Mouse (Mus musculus) olfactory bulb, adult 2 months (tissue): ENCODE data around the gene Actg2.

Experiments
- CTCF ChIP-seq: fragments of 200-500 bp; IDR thresholded peaks from 2 replicates; pipeline ENCODE4 v1.5.1; 2012; ENCODE audit warnings: low read depth, mild to moderate bottlenecking, low read length, moderate library complexity; ENCODE audit not compliant: insufficient read depth
- POLR2A ChIP-seq: fragments of 200-500 bp; IDR thresholded peaks from 2 replicates; pipeline ENCODE4 v1.6.1; 2012; ENCODE audit warnings: mild to moderate bottlenecking, low read depth, low read length, moderate library complexity; ENCODE audit not compliant: insufficient read depth

GRCm38 (mm10) chr6:83523194-83523593, 12.9 kb downstream of the Actg2 start:
- TF ChIP-seq POLR2A: no peak
- TF ChIP-seq CTCF: no peak
